ENCODE assay signal across 9 mouse cellular contexts in genomic region chr17:56934545-56935330, GRCm38 (mm10). TPM values are rescaled to one million over a fixed set of nuclear protein-coding genes. Genes with fewer than 3 reads are reported as not detected.
A peak's percentile ranks its signal among the peaks of the same experiment; 100 is the strongest.
DNase-seq lines count a peak whose midpoint lies in the region; ATAC-seq and TF ChIP-seq lines count a peak whose summit lies in the region.
"Had no signal": no experiment of that assay in that cellular context is flagged by ENCODE, and none has a peak within 500 bp of the region (broad histone marks: within the 10 kb centered on the region; RNA-seq: fewer than 3 reads in every experiment).

No protein-coding gene starts in this region.

- TF ChIP-seq RAD21 in CH12.LX (IDR thresholded peaks at IDR 0.05; ENCODE audit: low read depth, low read length), result no peak

- H3K36me3 ChIP-seq in CH12.LX (replicated peaks in 1 of 2; ENCODE audit: control insufficient read depth in 1 of 2, insufficient read depth in 1 of 2, low read length in 1 of 2), result peaks cover 6 to 39% of the 10 kb centered on the region in 2 experiments
- H3K36me3 ChIP-seq in embryonic facial prominence, embryonic 11.5 days (replicated peaks; ENCODE audit: control insufficient read depth, insufficient read depth, low read depth, low read length), result no peaks in the 10 kb centered on the region
- H3K36me3 ChIP-seq in hindbrain, embryonic 14.5 days (replicated peaks; ENCODE audit: control insufficient read depth, insufficient read depth), result no peaks in the 10 kb centered on the region
- no peaks in the 10 kb centered on the region for H3K36me3 ChIP-seq in lung, embryonic 14.5 days (ENCODE audit: insufficient read depth)

- dilution Hi-C loops in CH12.LX (cut with MboI; ENCODE audit: extremely low pct_ligation_motif_present, extremely low pct_unique_long_range_greater_than_20kb, low sequenced_read_pairs), result no loop called here

- H3K27me3 ChIP-seq in CH12.LX (replicated peaks), result peaks cover 9% of the 10 kb centered on the region
- H3K27me3 ChIP-seq in embryonic facial prominence, embryonic 11.5 days (ENCODE audit: control insufficient read depth, insufficient read depth, low read length), result no peaks in the 10 kb centered on the region
- H3K27me3 ChIP-seq in hindbrain, embryonic 14.5 days (ENCODE audit: control insufficient read depth, insufficient read depth, low read length), result no peaks in the 10 kb centered on the region
- no peaks in the 10 kb centered on the region for H3K27me3 ChIP-seq in lung, embryonic 14.5 days (ENCODE audit: insufficient read depth, low read length)

- no peak for TF ChIP-seq POLR2A in CH12.LX (IDR thresholded peaks at IDR 0.05; ENCODE audit: low read depth, low read length)

- H3K4me1 ChIP-seq in CH12.LX (ENCODE audit: control insufficient read depth in 1 of 2, insufficient read depth in 2 of 2), result peaks cover 17 to 51% of the 10 kb centered on the region in 2 experiments
- H3K4me1 ChIP-seq in embryonic facial prominence, embryonic 11.5 days (ENCODE audit: control insufficient read depth, insufficient read depth, low read length), result peaks cover 11% of the 10 kb centered on the region
- peaks cover 40% of the 10 kb centered on the region for H3K4me1 ChIP-seq in hindbrain, embryonic 14.5 days (replicated peaks; ENCODE audit: control insufficient read depth, insufficient read depth, low read length)
- H3K4me1 ChIP-seq in lung, embryonic 14.5 days (ENCODE audit: insufficient read depth), result peaks cover 5% of the 10 kb centered on the region; the same call in 1 of the 2 replicates

- peak; percentile 60 for ATAC-seq in embryonic facial prominence, embryonic 11.5 days (replicated peaks; ENCODE audit: insufficient number of reproducible peaks, low FRiP score, low TSS enrichment, low read depth)
- peak; percentile 24 for ATAC-seq in hindbrain, embryonic 14.5 days (ENCODE audit: low FRiP score)
- peak; percentile 59 for ATAC-seq in lung, embryonic 14.5 days (ENCODE audit: insufficient read depth)

- in situ Hi-C loops in CH12.LX (cut with MboI; ENCODE audit: low pct_ligation_motif_present, low pct_unique_long_range_greater_than_20kb, low sequenced_read_pairs), result no loop called here

- peak overlapping the region; percentile 73 to 99 (median 98) for H3K4me3 ChIP-seq in CH12.LX (replicated peaks in 1 of 3; ENCODE audit: low read depth in 2 of 3, low read length in 2 of 3, poor library complexity in 1 of 3)
- H3K4me3 ChIP-seq in embryonic facial prominence, embryonic 11.5 days (ENCODE audit: low read depth, low read length), result peak overlapping the region; percentile 97
- peak overlapping the region; percentile 95 for H3K4me3 ChIP-seq in hindbrain, embryonic 14.5 days (replicated peaks; ENCODE audit: low read length)
- H3K4me3 ChIP-seq in lung, embryonic 14.5 days (ENCODE audit: low read depth, low read length), result peak overlapping the region; percentile 92

- TF ChIP-seq CTCF in CH12.LX (conservative IDR thresholded peaks at IDR 0.05 in 1 of 2, IDR thresholded peaks at IDR 0.05 in 1 of 2; ENCODE audit: low read depth in 2 of 2, low read length in 2 of 2), result no peak
- no peak for TF ChIP-seq CTCF in lung, embryonic 14.5 days (IDR thresholded peaks at IDR 0.05; ENCODE audit: low read depth)

- no peaks in the 10 kb centered on the region for H3K9me3 ChIP-seq in CH12.LX (replicated peaks; ENCODE audit: low read length)
- H3K9me3 ChIP-seq in embryonic facial prominence, embryonic 11.5 days (replicated peaks; ENCODE audit: control insufficient read depth, low read length), result no peaks in the 10 kb centered on the region
- no peaks in the 10 kb centered on the region for H3K9me3 ChIP-seq in hindbrain, embryonic 14.5 days (ENCODE audit: control insufficient read depth, low read length)
- no peaks in the 10 kb centered on the region for H3K9me3 ChIP-seq in lung, embryonic 14.5 days (ENCODE audit: low read depth, low read length)

- H3K27ac ChIP-seq in CH12.LX (ENCODE audit: insufficient read depth, low read depth), result peak overlapping the region; percentile 43; the same call in 1 of the 2 replicates
- peak overlapping the region; percentile 78; the same call in 1 of the 2 replicates for H3K27ac ChIP-seq in embryonic facial prominence, embryonic 11.5 days (replicated peaks; ENCODE audit: low read depth, low read length)
- H3K27ac ChIP-seq in hindbrain, embryonic 14.5 days, result peak overlapping the region; percentile 84
- H3K27ac ChIP-seq in lung, embryonic 14.5 days (ENCODE audit: low read depth), result peak overlapping the region; percentile 58

- H3K9ac ChIP-seq in CH12.LX (ENCODE audit: insufficient read depth, low read depth), result peak overlapping the region; percentile 84
- peak overlapping the region; percentile 89 for H3K9ac ChIP-seq in embryonic facial prominence, embryonic 11.5 days (replicated peaks; ENCODE audit: low read length)
- peak overlapping the region; percentile 98 for H3K9ac ChIP-seq in hindbrain, embryonic 14.5 days
- H3K9ac ChIP-seq in lung, embryonic 14.5 days, result peak overlapping the region; percentile 93

- no peak for TF ChIP-seq EP300 in CH12.LX (IDR thresholded peaks at IDR 0.05; ENCODE audit: low read length)

- 2% methylated on average over 34 of the region's 45 CpGs for WGBS in embryonic facial prominence, embryonic 11.5 days
- 1% methylated on average over 40 of the region's 45 CpGs for WGBS in hindbrain, embryonic 14.5 days
- 2% methylated on average over 29 of the region's 45 CpGs for WGBS in lung, embryonic 14.5 days

- H3K4me2 ChIP-seq in CH12.LX (ENCODE audit: insufficient read depth, low read depth, poor library complexity, severe bottlenecking), result peak overlapping the region; percentile 74
- H3K4me2 ChIP-seq in embryonic facial prominence, embryonic 11.5 days (ENCODE audit: low read depth, low read length), result peak overlapping the region; percentile 88
- peak overlapping the region; percentile 97 for H3K4me2 ChIP-seq in hindbrain, embryonic 14.5 days (replicated peaks)
- peak overlapping the region; percentile 71 for H3K4me2 ChIP-seq in lung, embryonic 14.5 days

- peak; percentile 19 for DNase-seq in heart, adult 8-10 months (ENCODE audit: low spot score)
- DNase-seq in heart, postnatal 25 days (ENCODE audit: low spot score), result no peak
- peak; percentile 13 for DNase-seq in CH12.LX (ENCODE audit: extremely low read depth)
- no peak for DNase-seq in embryonic facial prominence, embryonic 11.5 days (ENCODE audit: low spot score)
- peak; percentile 33 for DNase-seq in hindbrain, embryonic 14.5 days (ENCODE audit: low spot score)
- peak; percentile 37 for DNase-seq in lung, embryonic 14.5 days
- DNase-seq in right cerebral cortex, postnatal 14 days, result peak; percentile 50
- no peak for DNase-seq in kidney, adult 18-20 months

- H3K79me2 ChIP-seq in CH12.LX (replicated peaks; ENCODE audit: control insufficient read depth, extremely low read depth, insufficient read depth, poor library complexity, severe bottlenecking), result peaks cover 45% of the 10 kb centered on the region

- intact Hi-C loops in heart, postnatal 25 days (cut with DNase I), result loop anchor here (5.0 kb wide), 1 partner anchor 37 kb away; no protein-coding TSS in a partner anchor

TF ChIP-seq in CH12.LX, 34 proteins besides CTCF, POLR2A, EP300 and RAD21 (continues in another document):
- no peak for TF ChIP-seq ZKSCAN1 (IDR thresholded peaks at IDR 0.05; ENCODE audit: borderline replicate concordance, low read depth, low read length)
- no peak for TF ChIP-seq TBP (conservative IDR thresholded peaks at IDR 0.05; ENCODE audit: low read depth, low read length)
- TF ChIP-seq NELFE (IDR thresholded peaks at IDR 0.05; ENCODE audit: low read depth, low read length), result no peak
- no peak for TF ChIP-seq ZC3H11A (IDR thresholded peaks at IDR 0.05; ENCODE audit: low read depth, low read length)
- no peak for TF ChIP-seq CHD1 (IDR thresholded peaks at IDR 0.05; ENCODE audit: low read depth, low read length)
- no peak for TF ChIP-seq BHLHE40 (IDR thresholded peaks at IDR 0.05; ENCODE audit: low read depth, low read length)
- no peak for TF ChIP-seq PAX5 (IDR thresholded peaks at IDR 0.05; ENCODE audit: low read length)
- no peak for TF ChIP-seq NRF1 (IDR thresholded peaks at IDR 0.05; ENCODE audit: low read depth, low read length)

RNA-seq across cellular contexts. Expression of gene Mllt1, which starts 0.5 kb away (rescaled TPM):
- total RNA-seq in heart, adult 8-10 months (2022), result 10 to 100 TPM; 23.3 to 26.9 (median 26.4) TPM
- 10 to 100 TPM; 21.6 to 21.8 TPM for total RNA-seq in heart, postnatal 25 days (2021)
- total RNA-seq in CH12.LX (2012; rRNA removed) (20.3 and 24.4 TPM in 2 replicates), CH12.LX (2014; rRNA removed) (15.9 and 17.1 TPM in 2 replicates)
- polyA plus RNA-seq in CH12.LX (2012; ENCODE audit: insufficient read length, low read depth), result 39.7 and 40.4 TPM in 2 replicates
- polyA plus RNA-seq in embryonic facial prominence, embryonic 11.5 days (2014; fragmentation: Nextera tagmentation; extraction: Ambion mirVana), result 26.8 and 27.2 TPM in 2 replicates
- polyA plus RNA-seq in hindbrain, embryonic 14.5 days (2014; fragmentation: Nextera tagmentation; extraction: Ambion mirVana), result 50.1 and 53.2 TPM in 2 replicates
- 31.4 and 39.3 TPM in 2 replicates for polyA plus RNA-seq in lung, embryonic 14.5 days (2014; fragmentation: Nextera tagmentation; extraction: Ambion mirVana)

RNA-seq across cellular contexts. Expression of gene Acer1, which starts 47.2 kb away (rescaled TPM):
- not detected for total RNA-seq in heart, adult 8-10 months (2022)
- total RNA-seq in heart, postnatal 25 days (2021), result not detected
- total RNA-seq in CH12.LX (2012; rRNA removed) (not detected in 2 replicates), CH12.LX (2014; rRNA removed) (not detected in 2 replicates)
- polyA plus RNA-seq in CH12.LX (2012; ENCODE audit: insufficient read length, low read depth), result not detected in 2 replicates
- polyA plus RNA-seq in embryonic facial prominence, embryonic 11.5 days (2014; fragmentation: Nextera tagmentation; extraction: Ambion mirVana), result not detected in 2 replicates
- polyA plus RNA-seq in hindbrain, embryonic 14.5 days (2014; fragmentation: Nextera tagmentation; extraction: Ambion mirVana), result not detected in 2 replicates
- polyA plus RNA-seq in lung, embryonic 14.5 days (2014; fragmentation: Nextera tagmentation; extraction: Ambion mirVana), result not detected in 2 replicates
- total RNA-seq: layer of hippocampus, postnatal 36 days had no signal

RNA-seq across cellular contexts. Expression of gene Clpp, which starts 55.4 kb away (rescaled TPM):
- 10 to 100 TPM; 77.9 to 82.7 (median 80.2) TPM for total RNA-seq in heart, adult 8-10 months (2022)
- 10 to 100 TPM; 73.4 TPM for total RNA-seq in heart, postnatal 25 days (2021)
- 166 and 169 TPM in 2 replicates for total RNA-seq in CH12.LX (2012; rRNA removed)
- total RNA-seq in CH12.LX (2014; rRNA removed), result 114 and 120 TPM in 2 replicates
- polyA plus RNA-seq in CH12.LX (2012; ENCODE audit: insufficient read length, low read depth), result 115 and 117 TPM in 2 replicates
- polyA plus RNA-seq in embryonic facial prominence, embryonic 11.5 days (2014; fragmentation: Nextera tagmentation; extraction: Ambion mirVana), result 148 and 159 TPM in 2 replicates
- 163 and 172 TPM in 2 replicates for polyA plus RNA-seq in hindbrain, embryonic 14.5 days (2014; fragmentation: Nextera tagmentation; extraction: Ambion mirVana)
- polyA plus RNA-seq in lung, embryonic 14.5 days (2014; fragmentation: Nextera tagmentation; extraction: Ambion mirVana), result 146 and 158 TPM in 2 replicates

RNA-seq across cellular contexts. Expression of gene 1700061G19Rik, which starts 59.5 kb away (rescaled TPM):
- total RNA-seq in heart, adult 8-10 months (2022), result not detected
- not detected for total RNA-seq in heart, postnatal 25 days (2021)
- total RNA-seq in CH12.LX (2012; rRNA removed) (0.08 TPM in 1 of 2 replicates, not detected in the other), CH12.LX (2014; rRNA removed) (not detected in 2 replicates)
- 0.29 and 0.35 TPM in 2 replicates for polyA plus RNA-seq in CH12.LX (2012; ENCODE audit: insufficient read length, low read depth)
- polyA plus RNA-seq in embryonic facial prominence, embryonic 11.5 days (2014; fragmentation: Nextera tagmentation; extraction: Ambion mirVana), result 0.13 and 0.22 TPM in 2 replicates
- polyA plus RNA-seq in hindbrain, embryonic 14.5 days (2014; fragmentation: Nextera tagmentation; extraction: Ambion mirVana), result 0.31 and 0.41 TPM in 2 replicates
- polyA plus RNA-seq in lung, embryonic 14.5 days (2014; fragmentation: Nextera tagmentation; extraction: Ambion mirVana), result 0.34 and 0.45 TPM in 2 replicates

Comparison
In these comparisons a context has a peak if more than half of its experiments do, and no peak if none do; other contexts are left out.
1. DNase-seq: peak in heart, adult 8-10 months (single experiment), CH12.LX (single experiment), hindbrain, embryonic 14.5 days (single experiment), lung, embryonic 14.5 days (single experiment) and right cerebral cortex, postnatal 14 days (single experiment); none in heart, postnatal 25 days (single experiment), embryonic facial prominence, embryonic 11.5 days (single experiment) and kidney, adult 18-20 months (single experiment).
2. Peak in every context shown above with its lines, with median percentiles within 50 percentile points of each other: H3K27ac ChIP-seq, H3K4me2 ChIP-seq, H3K4me3 ChIP-seq, H3K9ac ChIP-seq and ATAC-seq.